Mouse (Mus musculus): ENCODE measurements at regions not wholly inside any gene's neighbourhood (a gene's known extent, or its start where the extent isn't known, plus 50 kb on each side); places are given as distances from the start of the nearest gene placed in this dataset.

DNA sequence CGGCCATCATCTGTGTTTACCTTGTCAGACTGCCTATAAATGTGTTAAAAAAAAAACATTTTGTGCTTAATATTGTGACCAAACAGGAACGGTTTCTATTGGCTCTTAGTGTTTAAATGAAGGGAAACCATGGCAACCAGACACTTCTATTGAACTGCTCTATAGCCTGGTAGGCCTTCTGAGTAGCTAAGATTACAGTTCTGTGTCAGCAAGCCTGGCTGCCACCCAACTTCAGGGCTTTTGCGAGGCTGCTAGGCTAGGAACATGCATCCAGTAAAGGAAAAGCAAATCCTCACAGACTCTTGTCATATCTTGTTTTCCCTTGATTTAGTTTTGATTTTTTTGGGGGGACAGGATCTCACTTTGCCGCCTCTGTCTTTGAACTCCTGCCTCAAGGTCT lies 61.3 kb upstream of the Map1b start:
- no peak for DNase-seq (ENCODE audit: low read depth)

DNA sequence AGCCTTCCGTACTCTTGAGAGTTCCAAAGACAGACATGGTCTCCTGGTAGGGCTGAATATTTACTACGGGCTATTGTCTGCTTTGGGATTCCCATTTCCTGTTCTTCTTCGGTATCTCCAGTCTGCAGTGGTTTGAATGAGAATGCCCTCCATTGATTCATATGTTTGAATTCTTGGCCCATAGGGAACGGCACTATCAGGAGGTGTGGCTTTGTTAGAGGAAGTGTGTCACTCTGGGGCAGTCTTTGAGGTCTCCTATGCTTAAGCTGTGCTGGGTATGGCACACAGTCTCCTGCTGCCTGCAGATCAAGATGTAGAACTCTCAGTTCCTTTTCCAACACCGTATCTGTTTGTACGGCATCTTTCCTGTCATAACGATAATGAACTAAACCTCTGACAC lies 56.7 kb upstream of the Map1b start:
- DNase-seq (ENCODE audit: low read depth) = no peak

DNA sequence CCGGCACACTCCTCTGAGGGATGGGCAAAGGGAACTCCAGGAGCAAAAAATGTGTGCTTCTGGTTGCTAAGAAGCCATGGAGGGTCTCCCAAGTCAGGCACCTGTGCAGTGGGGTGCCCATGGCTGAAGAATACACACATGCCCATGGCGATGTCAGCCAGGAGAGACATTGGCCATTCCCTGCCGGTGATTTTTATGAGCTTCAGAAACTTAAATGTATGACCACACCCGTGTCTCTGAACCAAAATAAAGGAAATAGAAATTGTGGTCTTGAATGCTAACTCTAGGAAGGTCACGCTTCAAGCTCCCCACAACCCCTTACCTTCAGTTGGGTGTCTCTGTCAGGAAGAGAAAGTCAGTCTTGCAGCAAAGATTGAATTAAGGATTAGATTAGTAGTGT lies 56.0 kb upstream of the Map1b start:
- no peak for DNase-seq (ENCODE audit: low read depth)

Data from c-Kit-positive CD71-negative TER-119-negative erythroid progenitor cells, embryonic 14.5 days (primary cell).